Mouse (Mus musculus) intestine, embryonic 14.5 days (tissue): Measurements from ENCODE around the gene Sae1. TPM values are rescaled to one million over a fixed set of nuclear protein-coding genes. Genes with fewer than 3 reads are reported as not detected.

Source experiments
- ATAC-seq: fragments of 200-750 bp; cut with Nextera tagmentation; replicated peaks from 2 replicates; pipeline ENCODE4 v1.8.0; 2017; ENCODE audit warnings: low read depth, moderate number of reproducible peaks, moderate TSS enrichment, moderate library complexity; ENCODE audit not compliant: low FRiP score, low TSS enrichment
- DNase-seq: peaks from one replicate; pipeline ENCODE4 v3.0.0-alpha.2; 2018; ENCODE audit warnings: low spot score
- H3K27ac ChIP-seq: fragments of 300-500 bp; sonication (generic); 2 replicates; pipeline ENCODE4 v1.5.1; 2014; ENCODE audit warnings: low read depth, mild to moderate bottlenecking, control low read depth
- H3K27me3 ChIP-seq: fragments of 300-500 bp; sonication (generic); replicated peaks from 2 replicates; pipeline ENCODE4 v1.6.1; 2014; ENCODE audit warnings: low read length, control low read depth; ENCODE audit not compliant: control insufficient read depth, insufficient read depth
- H3K36me3 ChIP-seq: fragments of 300-500 bp; sonication (generic); 2 replicates; pipeline ENCODE4 v1.6.1; 2014; ENCODE audit warnings: low read length, control low read depth; ENCODE audit not compliant: control insufficient read depth, insufficient read depth
- H3K4me1 ChIP-seq: fragments of 300-500 bp; sonication (generic); replicated peaks from 2 replicates; pipeline ENCODE4 v1.6.1; 2014; ENCODE audit warnings: low read length, control low read depth, mixed read lengths; ENCODE audit not compliant: control insufficient read depth, insufficient read depth
- H3K4me2 ChIP-seq: fragments of 300-500 bp; sonication (generic); 2 replicates; pipeline ENCODE4 v1.6.1; 2014; ENCODE audit warnings: low read length
- H3K4me3 ChIP-seq: fragments of 300-500 bp; sonication (generic); 2 replicates; pipeline ENCODE4 v1.5.1; 2014; ENCODE audit warnings: low read depth, low read length, control low read depth, mixed read lengths
- H3K9ac ChIP-seq: fragments of 300-500 bp; sonication (generic); 2 replicates; pipeline ENCODE4 v1.6.1; 2014; ENCODE audit warnings: mild to moderate bottlenecking, low read length
- H3K9me3 ChIP-seq: fragments of 300-500 bp; sonication (generic); 2 replicates; pipeline ENCODE4 v1.6.1; 2016; ENCODE audit warnings: low read length, control low read depth; ENCODE audit not compliant: control insufficient read depth
- WGBS: fragments of 180-500 bp; shearing (Covaris S2); extraction: QIAGEN DNeasy Blood & Tissue Kit; methylation state at CpG from one replicate; pipeline ENCODE4 v1.1.7; 2014; 5-methylcytosine and 5-hydroxymethylcytosine counted together
- polyA plus RNA-seq: library from polyadenylated mRNA; unstranded; fragments of >200 nt; fragmentation: Nextera tagmentation; extraction: Ambion mirVana; gene quantifications from 2 replicates; pipeline ENCODE4 v1.2.1, GENCODE M21; 2014

Gene Sae1
- polyA plus RNA-seq, 1 experiment from 2014 or later, result 294 TPM

DNA sequence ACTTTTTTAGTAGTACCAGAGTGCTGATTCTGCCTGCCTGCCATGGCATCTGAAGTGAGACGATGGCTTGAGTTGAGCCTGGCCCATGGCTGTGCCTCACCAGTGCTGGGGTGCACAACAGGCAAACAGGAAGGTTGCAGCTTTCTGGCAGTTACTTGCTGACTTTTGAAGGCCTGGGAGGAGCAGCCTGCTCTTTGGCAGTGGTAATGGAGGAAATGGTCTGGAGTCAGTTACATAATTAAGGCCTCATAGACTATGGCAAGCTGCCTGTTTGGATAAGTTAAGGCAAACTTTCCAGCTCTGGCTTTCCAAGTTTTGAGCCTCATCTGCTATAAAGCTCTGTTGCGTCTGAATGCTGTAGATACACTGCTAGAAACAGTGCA lies 17.5 kb upstream of the Sae1 start:
- Histone ChIP-seq H3K27ac (peak overlapping the region; percentile 73), H3K4me3 (no peak overlapping the region), H3K4me2 (peak overlapping the region; percentile 39; the same call in 1 of the 2 replicates), H3K36me3 (0 out of 2 replicates have a peak, but pooled peaks cover 10% of the 10 kb centered on the region), H3K9ac (peak overlapping the region; percentile 30; the same call in 1 of the 2 replicates), H3K9me3 (no peaks in the 10 kb centered on the region), H3K27me3 (no peaks in the 10 kb centered on the region), H3K4me1 (peaks cover 30% of the 10 kb centered on the region)
- DNase-seq (no peak), ATAC-seq (no peak)
- WGBS, result 58% methylated on average over 2 of the region's 2 CpGs

DNA sequence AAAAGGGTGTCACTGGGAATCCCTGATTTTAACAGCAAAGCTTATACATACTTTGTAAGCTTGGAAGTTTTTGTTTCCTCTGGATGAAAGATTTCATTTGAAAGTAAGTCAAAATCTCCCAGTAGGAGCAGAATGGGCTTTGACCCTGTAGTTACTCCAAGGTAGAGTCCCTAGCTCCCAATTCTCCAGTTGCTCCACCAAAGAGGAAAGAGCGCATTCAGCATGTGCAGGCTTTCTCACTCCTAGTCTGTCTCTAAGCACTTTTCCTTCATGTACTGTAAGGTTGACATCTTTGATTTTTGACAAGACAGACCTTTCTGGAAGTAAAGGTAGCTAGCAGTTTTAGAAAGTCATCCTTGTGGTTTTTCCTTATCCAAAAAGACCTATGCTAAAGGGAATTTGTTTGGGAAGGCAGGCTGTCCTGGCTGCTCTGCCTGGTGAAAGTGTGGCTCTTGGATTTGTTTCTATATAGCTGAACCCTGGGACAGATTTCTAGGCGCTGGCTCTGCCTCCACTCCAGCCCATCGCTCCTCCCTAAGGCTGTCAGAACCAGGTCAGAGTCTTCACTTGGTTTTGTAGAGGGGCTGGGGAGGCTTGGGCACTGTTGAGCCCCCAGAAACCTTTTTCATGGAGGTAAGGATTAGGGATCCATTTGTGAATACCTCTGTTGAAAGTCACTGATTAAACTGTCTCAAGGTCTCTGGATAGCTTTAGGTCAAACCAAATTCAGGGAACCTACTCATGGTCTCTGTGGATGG lies 16.9 kb upstream of the Sae1 start:
- Histone ChIP-seq H3K4me3 (0 out of 2 replicates have a peak overlapping the region, but pooled peaks have one; percentile 0), H3K27me3 (no peaks in the 10 kb centered on the region), H3K4me1 (peaks cover 30% of the 10 kb centered on the region), H3K4me2 (peak overlapping the region; percentile 18), H3K9ac (peak overlapping the region; percentile 30; the same call in 1 of the 2 replicates), H3K9me3 (no peaks in the 10 kb centered on the region), H3K36me3 (0 out of 2 replicates have a peak, but pooled peaks cover 10% of the 10 kb centered on the region), H3K27ac (peak overlapping the region; percentile 73)
- ATAC-seq (no peak), DNase-seq (no peak)
- 81% methylated on average over 3 of the region's 3 CpGs for WGBS

GRCm38 (mm10) chr7:16402968-16403948 lies 15.7 kb upstream of the Sae1 start:
- WGBS, result 36% methylated on average over 21 of the region's 21 CpGs
- peak overlapping the region; percentile 99 for H3K4me2 ChIP-seq

DNA sequence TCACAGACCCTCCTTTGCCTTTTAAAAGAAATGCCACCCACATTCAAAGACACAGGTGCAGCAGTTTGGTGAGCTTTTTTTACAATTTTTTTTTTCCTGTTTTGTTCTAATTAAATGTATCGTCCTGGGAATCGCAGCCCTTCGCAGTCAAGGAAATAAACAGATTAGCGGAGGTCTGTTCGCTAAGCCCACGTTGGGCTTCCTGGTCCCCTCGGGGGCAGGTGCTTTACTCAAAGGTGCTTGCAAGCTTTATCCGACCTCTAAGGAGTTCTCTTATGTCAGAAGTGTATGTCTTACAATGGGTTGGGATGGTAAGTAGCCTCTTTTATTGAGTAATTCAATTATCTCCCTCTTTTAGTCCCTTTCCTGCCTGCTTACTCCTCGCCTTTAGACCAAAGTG lies 14.8 kb upstream of the Sae1 start:
- H3K4me1 ChIP-seq, result peaks cover 36% of the 10 kb centered on the region
- H3K36me3 ChIP-seq, result 0 out of 2 replicates have a peak, but pooled peaks cover 5% of the 10 kb centered on the region
- no peak for DNase-seq
- peak overlapping the region; percentile 100 for H3K27ac ChIP-seq
- H3K9ac ChIP-seq, result peak overlapping the region; percentile 100
- H3K27me3 ChIP-seq, result no peaks in the 10 kb centered on the region
- H3K4me3 ChIP-seq, result peak overlapping the region; percentile 60
- ATAC-seq, result no peak
- 1% methylated on average over 9 of the region's 9 CpGs for WGBS
- H3K4me2 ChIP-seq, result peak overlapping the region; percentile 99
- no peaks in the 10 kb centered on the region for H3K9me3 ChIP-seq

More at GRCm38 (mm10) chr7:16402968-16403948, 15.7 kb upstream of the Sae1 start:
- Histone ChIP-seq H3K27ac (peak overlapping the region; percentile 100), H3K4me1 (peaks cover 36% of the 10 kb centered on the region), H3K27me3 (no peaks in the 10 kb centered on the region), H3K4me3 (peak overlapping the region; percentile 60), H3K36me3 (0 out of 2 replicates have a peak, but pooled peaks cover 7% of the 10 kb centered on the region), H3K9me3 (no peaks in the 10 kb centered on the region), H3K9ac (peak overlapping the region; percentile 100)
- ATAC-seq, result no peak
- peak; percentile 61 for DNase-seq

- peak; percentile 72 for DNase-seq
Measured at GRCm38 (mm10) chr7:16401991-16402431, 14.4 kb upstream of the Sae1 start.

DNA sequence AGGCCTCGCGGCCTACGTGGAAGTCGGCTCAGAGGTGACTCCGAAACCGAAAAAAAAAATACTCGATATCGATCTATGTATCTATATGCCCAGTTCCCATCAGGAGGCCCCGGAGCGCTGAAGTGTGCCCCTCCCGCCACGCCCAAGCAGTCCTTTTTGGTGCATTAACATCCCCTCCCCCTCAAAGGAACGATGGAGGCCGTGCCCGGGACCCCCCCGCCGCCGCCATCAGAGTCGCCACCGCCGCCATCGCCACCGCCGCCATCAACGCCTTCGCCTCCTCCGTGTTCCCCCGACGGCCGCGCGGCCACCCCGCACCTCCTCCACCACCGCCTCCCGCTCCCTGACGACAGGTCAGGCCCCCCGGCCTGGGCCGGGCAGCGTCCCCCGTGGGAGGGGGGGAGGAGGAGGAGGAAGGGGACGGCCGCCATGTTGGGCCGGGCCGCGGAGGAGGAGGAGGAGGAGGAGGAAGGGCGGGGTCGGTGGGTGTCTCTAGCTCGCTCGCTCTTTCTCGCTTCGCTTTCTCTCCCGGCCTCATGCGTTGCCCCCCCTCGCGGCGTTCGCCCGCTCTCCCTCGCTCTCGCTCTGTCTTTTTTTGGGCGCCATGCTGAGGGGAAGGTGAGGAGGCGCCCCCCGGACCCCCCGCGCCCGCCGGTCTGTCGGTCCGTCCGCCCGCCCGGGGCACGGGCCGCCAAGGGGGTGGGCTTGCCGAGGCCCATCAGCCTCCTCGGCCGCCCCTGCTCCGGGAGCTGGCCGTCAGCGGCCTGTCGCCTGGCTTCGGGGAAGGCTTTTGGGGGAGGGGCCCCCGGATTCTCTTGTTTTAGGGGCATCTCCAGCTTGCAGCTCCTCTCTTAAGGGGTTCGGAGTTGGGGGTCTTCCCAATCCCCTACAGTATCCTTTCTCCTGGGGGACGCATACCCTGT lies 13.3 kb upstream of the Sae1 start, which contains the start of gene Zc3h4:
Gene Zc3h4, plus strand, starts transcription at position 222 of the 923 bp plus-strand sequence.
- H3K9me3 ChIP-seq, result no peaks in the 10 kb centered on the region
- peak within 1 kb of the TSS; percentile 100 for H3K27ac ChIP-seq
- WGBS, result under 1% methylated on average over 64 of the region's 85 CpGs
- peaks cover 30% of the 10 kb centered on the region for H3K4me1 ChIP-seq
- DNase-seq (peak; percentile 95), ATAC-seq (peak; percentile 44)
- H3K4me2 ChIP-seq, result peak within 1 kb of the TSS; percentile 99
- 0 out of 2 replicates have a peak, but pooled peaks cover 5% of the 10 kb centered on the region for H3K36me3 ChIP-seq
- H3K4me3 ChIP-seq, result peak within 1 kb of the TSS; percentile 60
- no peaks in the 10 kb centered on the region for H3K27me3 ChIP-seq
- H3K9ac ChIP-seq, result peak within 1 kb of the TSS; percentile 100

More at GRCm38 (mm10) chr7:16401991-16402431, 14.4 kb upstream of the Sae1 start:
- Histone ChIP-seq H3K27me3 (no peaks in the 10 kb centered on the region), H3K27ac (peak overlapping the region; percentile 100), H3K4me1 (peaks cover 36% of the 10 kb centered on the region), H3K4me3 (peak overlapping the region; percentile 60), H3K36me3 (0 out of 2 replicates have a peak, but pooled peaks cover 5% of the 10 kb centered on the region), H3K9ac (peak overlapping the region; percentile 100), H3K4me2 (peak overlapping the region; percentile 99), H3K9me3 (no peaks in the 10 kb centered on the region)
- under 1% methylated on average over 17 of the region's 17 CpGs for WGBS
- ATAC-seq, result no peak

DNA sequence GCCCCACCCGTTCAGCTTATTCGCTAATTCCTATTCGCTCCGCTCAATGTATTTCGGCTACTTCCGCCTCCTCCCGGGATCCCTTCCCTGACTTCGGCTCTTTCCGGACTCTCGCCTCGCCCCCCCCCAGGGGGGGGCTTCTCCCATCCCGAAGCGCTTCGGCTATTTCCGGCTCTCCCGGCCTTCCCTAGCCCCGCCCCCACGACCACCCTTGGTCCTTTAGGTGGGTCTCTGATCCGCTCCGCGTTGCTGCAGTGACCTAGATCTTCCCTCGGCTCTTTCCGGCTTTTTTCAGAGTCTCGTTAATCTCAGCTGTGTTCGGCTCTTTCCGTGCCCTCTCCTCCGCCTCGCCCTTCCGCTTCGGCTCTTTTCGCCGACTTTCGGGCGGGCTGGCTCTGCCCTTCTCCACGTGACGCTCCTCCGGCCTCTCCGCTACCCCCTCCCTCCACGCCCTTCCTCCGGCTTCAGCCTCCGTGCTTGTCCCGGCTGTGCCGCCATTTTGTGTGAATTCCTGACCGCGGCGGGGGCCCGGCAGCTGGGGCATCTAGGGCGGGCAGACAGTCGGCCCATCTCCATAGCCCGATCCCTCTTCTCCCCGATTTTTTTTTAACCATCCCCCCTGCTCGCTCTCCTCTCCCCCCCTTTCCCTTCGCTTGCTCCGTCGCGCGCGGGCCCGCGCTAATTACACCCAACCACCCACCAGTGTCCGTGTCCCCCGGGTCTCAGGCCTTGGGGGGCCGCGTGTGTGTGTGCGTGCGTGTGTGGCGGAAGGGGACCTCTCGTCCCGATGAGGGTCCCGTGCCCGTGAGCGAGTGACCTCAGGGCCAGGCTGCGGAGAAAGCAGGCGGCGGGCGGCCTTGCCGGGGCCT lies 12.4 kb upstream of the Sae1 start:
- under 1% methylated on average over 75 of the region's 77 CpGs for WGBS

More for the DNA sequence above, 12.4 kb upstream of the Sae1 start:
- H3K27ac ChIP-seq, result peak overlapping the region; percentile 100
- ATAC-seq (peak; percentile 89), DNase-seq (peak; percentile 100)
- peaks cover 21% of the 10 kb centered on the region for H3K4me1 ChIP-seq
- H3K27me3 ChIP-seq, result no peaks in the 10 kb centered on the region
- H3K4me2 ChIP-seq, result peak overlapping the region; percentile 99
- H3K36me3 ChIP-seq, result 0 out of 2 replicates have a peak, but pooled peaks cover 5% of the 10 kb centered on the region
- H3K9ac ChIP-seq, result peak overlapping the region; percentile 100
- peak overlapping the region; percentile 60 for H3K4me3 ChIP-seq
- no peaks in the 10 kb centered on the region for H3K9me3 ChIP-seq
